Mouse (Mus musculus) CH12.LX (cell line): Measurements from ENCODE around the gene Zfp119a.
"Not testable (repeated sequence)": the region's sequence is repeated elsewhere in the genome, so short reads cannot be mapped to it uniquely, and the experiment has no call there.

ENCODE experiments used
- BHLHE40 ChIP-seq: IDR thresholded peaks from 2 replicates; pipeline ENCODE4 v1.6.1; 2011; ENCODE audit warnings: mild to moderate bottlenecking, low read depth, low read length, improper control_type of control experiment
- EP300 ChIP-seq: IDR thresholded peaks from 2 replicates; pipeline ENCODE4 v1.6.1; 2011; ENCODE audit warnings: low read length, improper control_type of control experiment
- ETS1 ChIP-seq: conservative IDR thresholded peaks from 2 replicates; pipeline ENCODE4 v1.6.1; 2012; ENCODE audit warnings: low read depth, mild to moderate bottlenecking, inconsistent platforms, low read length, improper control_type of control experiment, moderate library complexity
- JUND ChIP-seq: conservative IDR thresholded peaks from 2 replicates; pipeline ENCODE4 v1.6.1; 2011; ENCODE audit warnings: low read depth, low read length, improper control_type of control experiment
- KAT2A ChIP-seq: IDR thresholded peaks from 2 replicates; pipeline ENCODE4 v1.6.1; 2012; ENCODE audit warnings: low read length, improper control_type of control experiment, inconsistent platforms; ENCODE audit not compliant: insufficient replicate concordance
- MAFK ChIP-seq: IDR thresholded peaks from 2 replicates; pipeline ENCODE4 v1.6.1; 2011; ENCODE audit warnings: low read length, improper control_type of control experiment; ENCODE audit not compliant: insufficient replicate concordance
- MYC ChIP-seq: IDR thresholded peaks from 2 replicates; pipeline ENCODE4 v1.6.1; 2011; ENCODE audit warnings: low read depth, mild to moderate bottlenecking, improper control_type of control experiment, low read length
- POLR2A ChIP-seq: IDR thresholded peaks from 2 replicates; pipeline ENCODE4 v1.6.1; 2011; ENCODE audit warnings: low read depth, mild to moderate bottlenecking, improper control_type of control experiment, low read length
- RAD21 ChIP-seq: IDR thresholded peaks from 2 replicates; pipeline ENCODE4 v1.6.1; 2011; ENCODE audit warnings: low read depth, mild to moderate bottlenecking, low read length, improper control_type of control experiment, moderate library complexity
- RCOR1 ChIP-seq: conservative IDR thresholded peaks from 2 replicates; pipeline ENCODE4 v1.6.1; 2012; ENCODE audit warnings: low read depth, mild to moderate bottlenecking, inconsistent platforms, low read length, improper control_type of control experiment
- ZNF384 ChIP-seq: IDR thresholded peaks from 2 replicates; pipeline ENCODE4 v1.6.1; 2012; ENCODE audit warnings: low read depth, low read length, improper control_type of control experiment, inconsistent platforms

DNA sequence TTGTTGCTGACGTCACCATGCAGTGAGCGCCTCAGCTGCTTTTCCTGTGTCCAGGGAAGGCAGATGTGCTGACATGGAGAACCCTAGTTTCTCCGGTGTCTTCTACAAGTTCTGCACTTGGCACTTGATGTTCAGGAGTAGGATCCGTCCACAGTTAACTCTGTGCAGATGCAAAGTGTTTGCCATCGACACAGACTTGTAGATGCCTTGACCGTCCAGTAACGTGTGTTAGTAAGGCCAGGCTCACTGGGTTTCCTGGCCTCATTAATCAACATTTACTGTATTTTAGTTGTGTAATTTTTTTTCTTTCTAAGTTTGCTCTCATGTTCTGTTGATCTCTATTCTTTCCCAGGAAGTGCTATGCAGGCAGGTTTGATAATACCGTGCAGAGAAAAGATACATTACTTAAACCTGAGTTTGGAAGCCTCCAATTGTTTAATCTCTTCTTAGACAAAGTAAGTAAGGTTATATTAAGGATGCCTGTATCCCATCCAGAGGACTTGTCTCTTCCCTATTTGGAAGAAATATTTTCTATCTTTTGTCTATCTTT is 13.8 kb upstream of the Zfp119a start:
- TF ChIP-seq ETS1, BHLHE40, MAFK, MYC, RCOR1, EP300, RAD21, POLR2A, JUND, KAT2A, ZNF384: not testable (repeated sequence)
